In the genomic region with DNA sequence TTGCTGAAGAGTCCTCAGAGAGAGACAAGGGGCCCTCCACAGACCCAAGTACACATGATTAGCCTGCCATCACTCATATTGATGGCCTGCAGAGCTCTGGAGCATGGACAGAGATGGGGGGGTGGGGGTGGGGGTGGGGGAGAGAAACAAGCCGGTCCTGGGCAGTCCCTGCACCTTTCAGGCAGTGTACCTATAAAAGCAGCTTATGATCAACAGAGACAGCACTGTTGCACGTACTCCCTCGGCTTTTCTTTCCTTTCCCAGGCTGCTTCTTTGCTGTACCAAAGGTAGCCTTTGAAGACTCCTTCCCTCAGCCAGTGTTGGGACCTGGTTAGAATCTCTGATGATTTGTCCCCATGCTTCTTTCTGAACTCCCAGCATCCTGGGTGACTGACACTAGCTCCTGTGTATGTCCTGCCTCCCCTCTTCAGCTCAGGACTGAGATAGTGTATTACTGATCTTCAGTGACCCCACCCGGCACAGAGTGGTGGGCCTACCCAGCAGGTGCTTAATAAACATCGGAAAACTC, we compare ENCODE assay signal across 17 mouse cellular contexts. TPM values are rescaled to one million over a fixed set of nuclear protein-coding genes. Genes with fewer than 3 reads are reported as not detected.
DNase-seq lines count a peak whose midpoint lies in the region; ATAC-seq lines count a peak whose summit lies in the region.
"Had no signal": no experiment of that assay in that cellular context is flagged by ENCODE, and none has a peak within 500 bp of the region (broad histone marks: within the 10 kb centered on the region; RNA-seq: fewer than 3 reads in every experiment).

No protein-coding gene starts in this region.

- peaks cover 58% of the 10 kb centered on the region for H3K27me3 ChIP-seq in heart, embryonic 10.5 days (ENCODE audit: insufficient read depth, poor library complexity, severe bottlenecking)
- H3K27me3 ChIP-seq in neural tube, embryonic 12.5 days (replicated peaks) = peaks cover 4% of the 10 kb centered on the region; the same call in 1 of the 2 replicates
- peaks cover 11% of the 10 kb centered on the region; the same call in 1 of the 2 replicates for H3K27me3 ChIP-seq in neural tube, embryonic 15.5 days (replicated peaks)
- H3K27me3 ChIP-seq in midbrain, embryonic 11.5 days (ENCODE audit: control insufficient read depth, insufficient read depth, low read length) = 0 out of 2 replicates have a peak, but pooled peaks cover 2% of the 10 kb centered on the region

- H3K9ac ChIP-seq in neural tube, embryonic 12.5 days = peak overlapping the region; percentile 26; the same call in 1 of the 2 replicates
- H3K9ac ChIP-seq in neural tube, embryonic 15.5 days (replicated peaks) = no peak overlapping the region
- H3K9ac ChIP-seq in midbrain, embryonic 11.5 days (ENCODE audit: low read length) = peak overlapping the region; percentile 52

- peak overlapping the region; percentile 10 for H3K4me2 ChIP-seq in neural tube, embryonic 12.5 days (replicated peaks)
- no peak overlapping the region for H3K4me2 ChIP-seq in neural tube, embryonic 15.5 days
- H3K4me2 ChIP-seq in midbrain, embryonic 11.5 days = no peak overlapping the region
- H3K4me2 ChIP-seq: liver, embryonic 11.5 days had no signal

- 0 out of 2 replicates have a peak overlapping the region, but pooled peaks have one; percentile 18 for H3K4me3 ChIP-seq in heart, embryonic 10.5 days
- H3K4me3 ChIP-seq in neural tube, embryonic 12.5 days = no peak overlapping the region
- no peak overlapping the region for H3K4me3 ChIP-seq in neural tube, embryonic 15.5 days (replicated peaks)
- H3K4me3 ChIP-seq in midbrain, embryonic 11.5 days (ENCODE audit: low read depth, low read length) = no peak overlapping the region
- H3K4me3 ChIP-seq: gastrocnemius, adult 2 months had no signal

- peak; percentile 23; the same call in 1 of the 2 replicates for ATAC-seq in neural tube, embryonic 12.5 days (ENCODE audit: low FRiP score, low read depth)
- no peak for ATAC-seq in neural tube, embryonic 15.5 days (ENCODE audit: low FRiP score)
- ATAC-seq in midbrain, embryonic 11.5 days (ENCODE audit: low FRiP score) = peak; percentile 25; the same call in 1 of the 2 replicates

- WGBS in heart, embryonic 10.5 days = 26% methylated on average over 5 of the region's 5 CpGs
- 8% methylated on average over 5 of the region's 5 CpGs for WGBS in neural tube, embryonic 12.5 days
- 9% methylated on average over 5 of the region's 5 CpGs for WGBS in neural tube, embryonic 15.5 days
- WGBS in midbrain, embryonic 11.5 days = 16% methylated on average over 5 of the region's 5 CpGs

- peaks cover 22% of the 10 kb centered on the region for H3K4me1 ChIP-seq in heart, embryonic 10.5 days
- peaks cover 21% of the 10 kb centered on the region for H3K4me1 ChIP-seq in neural tube, embryonic 12.5 days
- peaks cover 14% of the 10 kb centered on the region for H3K4me1 ChIP-seq in neural tube, embryonic 15.5 days
- peaks cover 16% of the 10 kb centered on the region for H3K4me1 ChIP-seq in midbrain, embryonic 11.5 days (ENCODE audit: control insufficient read depth, insufficient read depth, low read length)

- peak overlapping the region; percentile 70 for H3K27ac ChIP-seq in heart, embryonic 10.5 days
- no peak overlapping the region for H3K27ac ChIP-seq in neural tube, embryonic 12.5 days
- no peak overlapping the region for H3K27ac ChIP-seq in neural tube, embryonic 15.5 days (replicated peaks)
- H3K27ac ChIP-seq in midbrain, embryonic 11.5 days (ENCODE audit: low read depth, low read length) = peak overlapping the region; percentile 63

- DNase-seq in heart, embryonic 10.5 days (ENCODE audit: low spot score) = no peak
- no peak for DNase-seq in heart, postnatal 36 days
- DNase-seq in midbrain, embryonic 11.5 days (ENCODE audit: low spot score, missing footprints) = peak; percentile 90
- no peak for DNase-seq in right cerebral cortex, adult 18-20 months
- DNase-seq in layer of hippocampus, adult 18-20 months (ENCODE audit: low spot score in 2 of 2) = no peak
- no peak for DNase-seq in layer of hippocampus, adult 9-11 months
- DNase-seq: cerebellum, adult 9-11 months; gastrocnemius, adult 2 months; right cerebral cortex, postnatal 25 days; thymus, postnatal 14 days had no signal

- intact Hi-C loops in heart, postnatal 36 days (cut with DNase I) = loop anchor here (10.0 kb wide), 1 partner anchor 415 kb away; no protein-coding TSS in a partner anchor

- no peaks in the 10 kb centered on the region for H3K36me3 ChIP-seq in heart, embryonic 10.5 days
- H3K36me3 ChIP-seq in neural tube, embryonic 12.5 days = no peaks in the 10 kb centered on the region
- no peaks in the 10 kb centered on the region for H3K36me3 ChIP-seq in neural tube, embryonic 15.5 days
- no peaks in the 10 kb centered on the region for H3K36me3 ChIP-seq in midbrain, embryonic 11.5 days (ENCODE audit: control insufficient read depth, insufficient read depth, low read length)

- no peaks in the 10 kb centered on the region for H3K9me3 ChIP-seq in heart, embryonic 10.5 days
- H3K9me3 ChIP-seq in neural tube, embryonic 12.5 days = no peaks in the 10 kb centered on the region
- no peaks in the 10 kb centered on the region for H3K9me3 ChIP-seq in neural tube, embryonic 15.5 days (replicated peaks)
- H3K9me3 ChIP-seq in midbrain, embryonic 11.5 days (ENCODE audit: control insufficient read depth, low read length) = no peaks in the 10 kb centered on the region

RNA-seq across cellular contexts. Expression of gene Pdzk1ip1, which starts 8.6 kb away (rescaled TPM):
- polyA plus RNA-seq in heart, embryonic 10.5 days (2016; fragmentation: Nextera tagmentation; extraction: Ambion mirVana) = 19.5 and 29.4 TPM in 2 replicates
- total RNA-seq in heart, postnatal 36 days (2021) = not detected
- polyA plus RNA-seq in neural tube, embryonic 12.5 days (2016; fragmentation: Nextera tagmentation; extraction: Ambion mirVana) = 8.0 and 9.5 TPM in 2 replicates
- 3.0 and 6.7 TPM in 2 replicates for polyA plus RNA-seq in neural tube, embryonic 15.5 days (2015; fragmentation: Nextera tagmentation; extraction: Ambion mirVana)
- polyA plus RNA-seq in midbrain, embryonic 11.5 days (2014; fragmentation: Nextera tagmentation; extraction: Ambion mirVana) = 14.6 and 16.6 TPM in 2 replicates
- total RNA-seq in layer of hippocampus, adult 18-20 months (2021) = under 1 TPM; 0.41 to 0.67 TPM
- total RNA-seq: gastrocnemius, adult 2 months; monocyte, adult 5-6 weeks had no signal

RNA-seq across cellular contexts. Expression of gene Tal1, which starts 23.7 kb away (rescaled TPM):
- 6.7 and 8.3 TPM in 2 replicates for polyA plus RNA-seq in heart, embryonic 10.5 days (2016; fragmentation: Nextera tagmentation; extraction: Ambion mirVana)
- total RNA-seq in heart, postnatal 36 days (2021) = 1 to 10 TPM; 4.0 to 4.3 TPM
- polyA plus RNA-seq in neural tube, embryonic 12.5 days (2016; fragmentation: Nextera tagmentation; extraction: Ambion mirVana) = 3.0 and 3.3 TPM in 2 replicates
- polyA plus RNA-seq in neural tube, embryonic 15.5 days (2015; fragmentation: Nextera tagmentation; extraction: Ambion mirVana) = 1.0 and 1.7 TPM in 2 replicates
- polyA plus RNA-seq in midbrain, embryonic 11.5 days (2014; fragmentation: Nextera tagmentation; extraction: Ambion mirVana) = 18.4 and 19.8 TPM in 2 replicates
- 1 to 10 TPM in 1 of 2 experiments, under 1 TPM in 1; 0.84 to 1.3 TPM for total RNA-seq in layer of hippocampus, adult 18-20 months (2021)

RNA-seq across cellular contexts. Expression of gene Cyp4x1, which starts 54.2 kb away (rescaled TPM):
- 0.10 and 0.21 TPM in 2 replicates for polyA plus RNA-seq in heart, embryonic 10.5 days (2016; fragmentation: Nextera tagmentation; extraction: Ambion mirVana)
- not detected for total RNA-seq in heart, postnatal 36 days (2021)
- polyA plus RNA-seq in neural tube, embryonic 12.5 days (2016; fragmentation: Nextera tagmentation; extraction: Ambion mirVana) = 2.3 and 3.2 TPM in 2 replicates
- 9.1 and 10.3 TPM in 2 replicates for polyA plus RNA-seq in neural tube, embryonic 15.5 days (2015; fragmentation: Nextera tagmentation; extraction: Ambion mirVana)
- 0.90 and 1.4 TPM in 2 replicates for polyA plus RNA-seq in midbrain, embryonic 11.5 days (2014; fragmentation: Nextera tagmentation; extraction: Ambion mirVana)
- 1 to 10 TPM; 6.7 to 7.5 TPM for total RNA-seq in layer of hippocampus, adult 18-20 months (2021)
- total RNA-seq: adrenal gland, adult 18-20 months; gastrocnemius, adult 2 months; heart, adult 8-10 months; heart, postnatal 25 days; monocyte, adult 5-6 weeks had no signal

Comparison
In these comparisons a context has a peak if more than half of its experiments do, and no peak if none do; other contexts are left out.
1. H3K27ac ChIP-seq: peak in heart, embryonic 10.5 days (single experiment) and midbrain, embryonic 11.5 days (single experiment); none in neural tube, embryonic 12.5 days (single experiment) and neural tube, embryonic 15.5 days (single experiment).